Mouse (Mus musculus): ENCODE results near the gene Med21. TPM values are rescaled to one million over a fixed set of nuclear protein-coding genes. Genes with fewer than 3 reads are reported as not detected.
A peak's percentile ranks its signal among the peaks of the same experiment; 100 is the strongest.

Gene Med21
- polyA plus RNA-seq, 1 experiment from 2014 or later: 145 TPM

DNA sequence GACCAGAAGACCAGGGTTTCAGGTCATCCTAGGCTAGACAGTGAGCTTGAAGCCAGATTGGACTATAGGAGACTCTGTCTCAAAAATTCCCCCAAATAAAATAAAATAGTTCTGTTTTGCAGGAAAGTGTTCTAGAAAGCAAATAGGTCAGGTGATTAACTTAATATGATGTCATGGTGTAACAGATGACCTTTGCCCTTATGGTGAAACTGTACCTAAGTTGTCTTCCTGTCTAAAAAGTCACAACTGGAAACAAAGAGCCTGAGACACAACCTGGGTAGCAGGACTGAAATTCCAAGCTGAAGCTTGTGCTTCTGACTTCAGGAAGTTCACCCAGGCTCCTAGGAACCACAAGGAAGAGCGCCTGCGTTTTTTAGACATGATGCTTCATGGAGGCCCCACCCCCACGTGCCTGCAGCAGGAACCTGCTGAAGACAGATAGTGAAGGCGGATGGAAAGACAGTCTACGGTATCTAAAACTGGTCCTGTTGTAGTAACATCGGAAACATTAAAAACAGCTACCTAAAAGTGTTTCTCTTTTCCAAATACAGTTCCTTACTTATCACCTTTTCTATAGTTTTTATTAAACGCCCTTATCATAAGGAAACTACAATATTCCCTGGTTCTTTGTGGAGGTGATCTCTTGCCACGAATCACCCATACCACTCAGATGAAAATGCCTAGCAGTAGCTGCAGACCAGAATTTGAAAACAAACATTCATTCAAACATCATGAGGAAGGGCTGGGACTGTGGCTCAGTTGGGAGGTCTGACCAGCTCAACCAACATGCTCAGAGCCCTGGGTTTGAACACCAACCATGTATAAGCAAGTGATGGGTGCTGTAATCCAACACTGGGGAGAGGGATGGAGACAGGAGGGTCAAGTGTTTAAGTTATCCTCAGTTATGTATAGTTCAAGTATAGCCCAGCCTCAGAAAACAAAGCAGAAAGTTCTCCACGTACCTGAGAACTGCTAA, 12.3 kb upstream of the Med21 start:
- no peaks in the 10 kb centered on the region for H3K9me3 ChIP-seq
- 80% methylated on average over 9 of the region's 9 CpGs for WGBS

GRCm38 (mm10) chr6:146630961-146631360, 11.4 kb upstream of the Med21 start:
- Histone ChIP-seq H3K36me3 (no peaks in the 10 kb centered on the region), H3K9me3 (no peaks in the 10 kb centered on the region), H3K27ac (no peak overlapping the region), H3K4me1 (replicated peaks) (peaks cover 19% of the 10 kb centered on the region), H3K9ac (replicated peaks) (no peak overlapping the region), H3K4me3 (replicated peaks) (no peak overlapping the region), H3K27me3 (no peaks in the 10 kb centered on the region), H3K4me2 (no peak overlapping the region)
- ATAC-seq (ENCODE audit: insufficient number of reproducible peaks, insufficient read depth, low FRiP score, low TSS enrichment, low read depth): no peak
- WGBS: 80% methylated on average over 4 of the region's 4 CpGs

More for the DNA sequence above, 12.3 kb upstream of the Med21 start:
- Histone ChIP-seq H3K4me3 (replicated peaks) (no peak overlapping the region), H3K4me2 (no peak overlapping the region), H3K27me3 (no peaks in the 10 kb centered on the region), H3K27ac (no peak overlapping the region), H3K36me3 (peaks cover 3% of the 10 kb centered on the region; the same call in 1 of the 2 replicates), H3K9ac (replicated peaks) (no peak overlapping the region), H3K4me1 (replicated peaks) (peaks cover 19% of the 10 kb centered on the region)
- no peak for ATAC-seq (ENCODE audit: insufficient number of reproducible peaks, insufficient read depth, low FRiP score, low TSS enrichment, low read depth)

DNA sequence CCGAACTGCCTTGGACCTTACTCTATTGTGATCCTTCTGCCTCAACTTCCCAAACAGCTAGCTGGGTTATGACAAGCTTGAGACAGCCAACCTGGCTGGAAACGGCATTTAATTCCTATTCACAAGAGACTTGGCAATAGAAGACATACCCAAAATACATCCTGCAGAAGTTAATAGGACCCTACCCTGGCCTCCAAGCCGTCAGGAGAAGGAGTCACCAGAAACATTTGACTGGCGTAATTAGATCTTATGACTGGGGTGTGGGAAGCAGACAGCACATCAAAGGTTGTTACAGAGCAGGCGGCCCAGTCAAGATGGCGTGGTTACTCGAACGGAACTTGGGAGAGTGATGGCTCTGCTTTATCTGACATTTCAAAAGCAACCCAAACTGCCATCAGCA, 10.5 kb upstream of the Med21 start:
- Histone ChIP-seq H3K27me3 (no peaks in the 10 kb centered on the region), H3K4me2 (no peak overlapping the region), H3K9ac (replicated peaks) (no peak overlapping the region), H3K27ac (no peak overlapping the region), H3K4me1 (replicated peaks) (peaks cover 19% of the 10 kb centered on the region), H3K36me3 (no peaks in the 10 kb centered on the region), H3K4me3 (replicated peaks) (no peak overlapping the region), H3K9me3 (no peaks in the 10 kb centered on the region)
- ATAC-seq (ENCODE audit: insufficient number of reproducible peaks, insufficient read depth, low FRiP score, low TSS enrichment, low read depth): no peak
- 39% methylated on average over 8 of the region's 8 CpGs for WGBS

- Histone ChIP-seq H3K4me3 (replicated peaks) (no peak overlapping the region), H3K36me3 (no peaks in the 10 kb centered on the region), H3K9ac (replicated peaks) (no peak overlapping the region), H3K27ac (no peak overlapping the region), H3K9me3 (no peaks in the 10 kb centered on the region), H3K4me1 (replicated peaks) (peaks cover 19% of the 10 kb centered on the region), H3K4me2 (no peak overlapping the region), H3K27me3 (no peaks in the 10 kb centered on the region)
- ATAC-seq (ENCODE audit: insufficient number of reproducible peaks, insufficient read depth, low FRiP score, low TSS enrichment, low read depth): no peak
- 68% methylated on average over 9 of the region's 9 CpGs for WGBS
Measured at GRCm38 (mm10) chr6:146632403-146632802, 9.9 kb upstream of the Med21 start.

- no peaks in the 10 kb centered on the region for H3K9me3 ChIP-seq
- peak overlapping the region; percentile 65 for H3K4me2 ChIP-seq
- H3K4me3 ChIP-seq (replicated peaks): peak overlapping the region; percentile 69
- no peak for ATAC-seq (ENCODE audit: insufficient number of reproducible peaks, insufficient read depth, low FRiP score, low TSS enrichment, low read depth)
- 49% methylated on average over 8 of the region's 8 CpGs for WGBS
- H3K36me3 ChIP-seq: no peaks in the 10 kb centered on the region
- H3K27ac ChIP-seq: peak overlapping the region; percentile 90; the same call in 1 of the 2 replicates
- H3K9ac ChIP-seq (replicated peaks): peak overlapping the region; percentile 81; the same call in 1 of the 2 replicates
- H3K4me1 ChIP-seq (replicated peaks): peaks cover 19% of the 10 kb centered on the region
- no peaks in the 10 kb centered on the region for H3K27me3 ChIP-seq
Measured at GRCm38 (mm10) chr6:146633097-146633496, 9.2 kb upstream of the Med21 start.

DNA sequence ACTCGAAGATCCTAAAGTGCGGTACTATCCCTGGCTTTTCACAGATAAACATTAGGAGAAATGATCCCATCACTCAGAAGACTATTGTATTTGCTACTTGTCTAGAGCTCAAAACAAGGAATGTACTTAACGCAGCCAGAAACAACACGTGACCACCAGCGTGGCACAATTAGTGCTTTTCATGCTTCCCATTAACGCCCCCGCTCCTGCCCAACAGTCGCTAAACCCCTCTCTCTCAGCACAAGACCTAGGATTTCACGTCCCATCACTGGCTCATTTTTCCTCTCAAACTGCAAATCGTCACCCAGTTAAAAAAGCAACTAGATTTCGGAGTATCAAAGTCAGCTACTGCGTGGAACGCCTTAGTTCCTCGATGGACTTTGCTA, 8.7 kb upstream of the Med21 start:
- H3K27ac ChIP-seq: peak overlapping the region; percentile 90
- H3K9me3 ChIP-seq: no peaks in the 10 kb centered on the region
- no peaks in the 10 kb centered on the region for H3K27me3 ChIP-seq
- peak overlapping the region; percentile 65 for H3K4me2 ChIP-seq
- WGBS: 15% methylated on average over 14 of the region's 14 CpGs
- no peaks in the 10 kb centered on the region for H3K36me3 ChIP-seq
- peaks cover 19% of the 10 kb centered on the region for H3K4me1 ChIP-seq (replicated peaks)
- ATAC-seq (ENCODE audit: insufficient number of reproducible peaks, insufficient read depth, low FRiP score, low TSS enrichment, low read depth): no peak
- peak overlapping the region; percentile 69 for H3K4me3 ChIP-seq (replicated peaks)
- H3K9ac ChIP-seq (replicated peaks): peak overlapping the region; percentile 81

DNA sequence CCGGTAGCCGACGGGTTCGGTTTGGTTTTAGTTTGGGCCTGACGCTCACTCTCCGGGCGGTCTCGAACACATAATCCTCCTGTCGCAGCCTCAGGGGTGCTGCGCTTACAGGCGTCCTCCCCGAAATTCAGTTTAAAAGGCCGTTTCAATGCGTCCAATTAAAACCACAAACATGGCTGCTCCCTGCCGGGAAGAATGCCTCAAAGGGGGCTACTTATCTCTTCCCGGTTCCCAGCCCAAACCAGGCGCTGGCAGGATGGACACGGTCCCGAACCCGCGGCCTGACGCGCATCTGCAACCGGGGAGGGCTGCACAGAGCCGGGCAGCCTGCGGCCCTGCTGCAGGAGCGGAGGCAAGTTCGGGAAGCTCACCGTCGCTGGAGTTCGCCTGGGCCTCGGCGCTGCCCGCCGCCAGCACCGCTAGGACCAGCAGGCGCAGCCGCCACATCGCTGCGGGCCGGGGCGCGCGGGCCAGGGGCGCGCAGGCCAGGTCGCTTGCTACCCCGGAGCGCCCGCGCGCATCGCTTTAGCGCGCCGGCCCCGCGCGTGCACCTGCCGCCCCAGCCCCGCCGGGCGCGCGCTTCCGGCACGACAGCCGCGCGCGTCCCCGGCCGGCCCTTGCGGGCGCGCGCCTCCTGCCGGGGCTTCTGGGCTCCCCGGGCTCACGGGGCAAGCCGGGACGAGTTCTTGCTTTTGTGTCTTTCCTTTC, 8.2 kb upstream of the Med21 start:
- Histone ChIP-seq H3K4me2 (peak overlapping the region; percentile 65), H3K27ac (peak overlapping the region; percentile 90), H3K36me3 (no peaks in the 10 kb centered on the region), H3K9ac (replicated peaks) (peak overlapping the region; percentile 81), H3K9me3 (no peaks in the 10 kb centered on the region), H3K4me3 (replicated peaks) (peak overlapping the region; percentile 69), H3K27me3 (no peaks in the 10 kb centered on the region), H3K4me1 (replicated peaks) (peaks cover 19% of the 10 kb centered on the region)
- under 1% methylated on average over 81 of the region's 82 CpGs for WGBS
- ATAC-seq (ENCODE audit: insufficient number of reproducible peaks, insufficient read depth, low FRiP score, low TSS enrichment, low read depth): peak; percentile 93

- Histone ChIP-seq H3K27ac (no peak overlapping the region), H3K4me2 (peak overlapping the region; percentile 65), H3K9ac (replicated peaks) (no peak overlapping the region), H3K9me3 (no peaks in the 10 kb centered on the region), H3K27me3 (no peaks in the 10 kb centered on the region), H3K36me3 (no peaks in the 10 kb centered on the region), H3K4me3 (replicated peaks) (peak overlapping the region; percentile 69), H3K4me1 (replicated peaks) (peaks cover 19% of the 10 kb centered on the region)
- 57% methylated on average over 4 of the region's 4 CpGs for WGBS
- ATAC-seq (ENCODE audit: insufficient number of reproducible peaks, insufficient read depth, low FRiP score, low TSS enrichment, low read depth): no peak
Measured at GRCm38 (mm10) chr6:146634759-146635606, 7.4 kb upstream of the Med21 start.

DNA sequence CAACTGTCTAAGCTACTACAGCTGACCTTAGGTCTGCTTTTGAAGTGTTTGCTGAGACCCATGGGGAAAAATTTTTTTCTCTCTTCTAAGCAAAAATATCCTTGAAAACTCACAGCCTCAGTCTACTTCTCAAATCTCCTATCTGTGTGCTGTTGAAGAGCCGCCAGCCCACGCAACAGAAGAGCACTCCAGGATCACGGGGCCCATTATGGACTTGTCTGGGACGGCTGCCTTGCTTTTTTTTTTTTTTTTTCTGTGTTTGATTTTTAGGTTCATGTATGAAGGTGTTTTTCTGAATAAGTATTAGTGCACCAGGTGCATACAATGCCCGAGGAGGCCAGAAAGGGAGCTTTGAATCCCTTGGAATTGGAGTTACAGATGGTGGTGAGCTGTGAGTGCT, 5.9 kb upstream of the Med21 start:
- H3K9ac ChIP-seq (replicated peaks): no peak overlapping the region
- H3K27ac ChIP-seq: no peak overlapping the region
- H3K4me3 ChIP-seq (replicated peaks): no peak overlapping the region
- 89% methylated on average over 5 of the region's 5 CpGs for WGBS
- H3K9me3 ChIP-seq: no peaks in the 10 kb centered on the region
- H3K4me2 ChIP-seq: no peak overlapping the region
- H3K4me1 ChIP-seq (replicated peaks): peaks cover 19% of the 10 kb centered on the region
- no peaks in the 10 kb centered on the region for H3K27me3 ChIP-seq
- no peak for ATAC-seq (ENCODE audit: insufficient number of reproducible peaks, insufficient read depth, low FRiP score, low TSS enrichment, low read depth)
- H3K36me3 ChIP-seq: no peaks in the 10 kb centered on the region

DNA sequence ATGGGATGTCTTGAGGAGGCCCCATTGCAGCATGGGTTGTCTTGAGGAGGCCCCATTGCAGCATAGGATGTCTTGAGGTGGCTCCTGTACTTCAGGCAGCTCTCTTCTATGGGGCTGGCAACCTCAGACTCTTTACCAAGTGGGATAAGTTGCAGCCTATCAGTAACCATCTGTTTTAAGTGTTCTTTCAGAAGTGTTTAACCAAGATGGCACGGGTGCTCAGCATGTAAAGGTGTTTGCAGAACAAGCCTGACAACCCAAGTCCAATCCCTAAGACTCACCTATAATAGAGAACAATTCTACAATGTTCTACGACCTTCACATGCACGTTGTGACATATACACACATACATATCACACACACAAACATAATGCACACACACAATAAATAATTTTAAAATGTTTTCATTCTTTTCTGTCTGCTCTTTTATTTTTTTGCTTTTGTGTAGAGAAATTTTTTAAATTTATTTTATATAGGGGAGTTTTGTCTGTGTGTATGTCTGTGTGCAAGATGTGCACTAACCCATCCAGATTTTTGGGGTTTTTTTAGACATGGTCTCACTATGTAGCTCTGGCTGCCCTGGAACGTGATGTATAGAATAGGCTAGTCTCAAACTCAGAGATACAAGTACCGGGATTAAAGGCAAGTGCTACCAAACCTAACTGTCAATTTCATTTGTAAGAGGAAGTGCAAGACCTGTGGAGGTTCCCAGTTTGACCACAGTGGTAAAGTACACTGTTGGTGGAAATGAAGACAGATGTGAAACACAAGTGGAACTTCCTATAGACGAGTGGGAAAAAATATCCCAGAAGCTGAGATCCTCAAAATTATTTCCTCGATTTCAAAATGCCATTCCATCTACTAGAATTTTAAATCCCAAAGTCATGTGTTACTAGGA, 2.0 kb upstream of the Med21 start:
- H3K4me3 ChIP-seq (replicated peaks): no peak overlapping the region
- no peaks in the 10 kb centered on the region for H3K36me3 ChIP-seq
- H3K9me3 ChIP-seq: no peaks in the 10 kb centered on the region
- H3K4me2 ChIP-seq: no peak overlapping the region
- no peak overlapping the region for H3K27ac ChIP-seq
- WGBS: 86% methylated on average over 7 of the region's 7 CpGs
- no peak for ATAC-seq (ENCODE audit: insufficient number of reproducible peaks, insufficient read depth, low FRiP score, low TSS enrichment, low read depth)
- H3K27me3 ChIP-seq: no peaks in the 10 kb centered on the region
- H3K9ac ChIP-seq (replicated peaks): no peak overlapping the region
- H3K4me1 ChIP-seq (replicated peaks): peaks cover 6% of the 10 kb centered on the region

All from limb, embryonic 12.5 days (tissue).